Mouse (Mus musculus) liver, adult (tissue): Measurements from ENCODE around the gene Eef1g.

Source experiments
- GATA4 ChIP-seq: IDR thresholded peaks from 2 replicates; pipeline ENCODE4 v1.6.1; 2014; ENCODE audit warnings: mild to moderate bottlenecking, low read length; ENCODE audit not compliant: insufficient replicate concordance

Eef1g gene

GRCm38 (mm10) chr19:8990432-8991102 lies 23.7 kb downstream of the Eef1g start:
- no peak for TF ChIP-seq GATA4

GRCm38 (mm10) chr19:8991245-8991870 lies 24.5 kb downstream of the Eef1g start:
- TF ChIP-seq GATA4 = no peak

GRCm38 (mm10) chr19:8991871-8992735 lies 25.3 kb downstream of the Eef1g start:
- TF ChIP-seq GATA4 = no peak

- no peak for TF ChIP-seq GATA4
These were observed 26.2 kb downstream of the Eef1g start for GRCm38 (mm10) chr19:8992769-8993624.

GRCm38 (mm10) chr19:8993625-8993912 lies 26.7 kb downstream of the Eef1g start:
- no peak for TF ChIP-seq GATA4

DNA sequence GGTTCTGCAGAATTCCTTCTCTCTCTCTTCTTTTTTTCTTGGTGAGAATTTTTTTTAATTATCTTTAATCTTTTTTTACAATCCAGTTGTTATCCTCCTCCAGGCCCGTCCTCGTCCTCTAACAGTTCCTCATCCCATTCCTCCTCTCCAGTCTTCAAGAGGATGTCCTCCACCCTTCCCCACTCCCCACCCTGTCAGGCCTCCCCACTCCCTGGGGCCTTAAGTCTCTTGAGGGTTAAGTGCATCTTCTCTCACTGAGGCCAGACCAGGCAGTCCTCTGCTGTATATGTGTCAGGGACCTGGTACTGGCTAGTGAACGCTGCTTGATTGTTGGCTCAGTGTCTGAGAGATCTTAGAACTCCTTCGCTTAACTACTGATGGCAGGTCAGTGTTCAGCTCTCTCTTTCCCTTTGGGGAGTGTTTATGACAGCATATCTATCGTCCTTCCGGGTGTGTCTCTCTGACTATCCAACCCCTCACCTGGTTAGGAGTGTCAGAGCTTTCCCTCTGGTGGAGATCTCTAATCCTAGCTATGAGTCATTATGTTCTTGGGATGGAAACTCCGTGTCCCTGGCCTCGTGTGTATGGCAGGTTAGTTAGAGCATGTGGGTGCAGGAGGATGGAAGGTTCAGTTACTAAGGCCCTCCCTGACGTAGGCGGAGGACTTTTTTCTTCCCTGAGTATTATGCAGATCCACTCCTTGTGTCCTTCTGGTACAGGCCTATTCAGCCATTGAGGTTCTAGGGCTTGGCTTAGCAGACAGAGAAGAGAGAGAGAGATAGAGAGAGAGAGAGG lies 28.2 kb downstream of the Eef1g start:
- no peak for TF ChIP-seq GATA4

DNA sequence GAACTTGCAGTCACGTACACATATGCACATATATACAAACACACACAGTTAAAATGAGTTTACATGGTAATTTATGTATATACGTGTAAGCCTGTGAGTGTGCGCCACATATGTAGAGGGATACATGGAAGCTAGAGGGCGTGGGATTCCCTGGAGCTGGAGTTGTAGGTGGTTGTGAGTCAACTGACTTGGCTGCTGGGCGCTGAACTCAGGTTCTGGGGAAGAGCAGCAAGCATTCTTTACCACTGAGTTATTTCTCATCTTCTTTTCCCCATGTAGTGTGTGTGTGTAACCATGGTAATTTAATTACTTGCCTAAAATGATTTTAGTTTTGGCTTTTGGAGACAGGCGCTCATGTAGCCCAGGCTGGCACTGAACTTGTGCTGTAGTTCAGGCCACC lies 29.8 kb downstream of the Eef1g start:
- no peak for TF ChIP-seq GATA4

- TF ChIP-seq GATA4 = no peak
These were observed 30.7 kb downstream of the Eef1g start for GRCm38 (mm10) chr19:8997546-8997945.

GRCm38 (mm10) chr19:8998546-8998945 lies 31.7 kb downstream of the Eef1g start:
- no peak for TF ChIP-seq GATA4

DNA sequence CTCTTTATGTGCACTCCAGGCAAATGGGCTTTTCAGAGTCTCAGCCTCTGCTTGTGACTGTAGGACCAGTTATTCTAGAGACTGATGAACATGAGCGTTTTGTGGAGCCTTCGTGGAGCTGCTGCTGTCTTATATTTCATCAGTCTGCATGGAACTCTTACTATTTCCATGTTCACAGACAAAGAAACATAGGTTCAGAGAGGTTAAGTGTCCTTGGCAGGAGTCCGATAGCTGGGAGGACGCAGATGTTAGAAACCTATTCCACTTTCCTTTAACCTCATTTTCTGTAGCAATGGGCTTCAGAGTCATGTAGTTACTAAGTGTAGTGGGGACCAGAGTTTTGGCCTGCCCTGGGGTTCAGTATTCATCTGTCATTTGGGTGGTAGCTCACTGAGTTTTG lies 32.4 kb downstream of the Eef1g start:
- no peak for TF ChIP-seq GATA4

DNA sequence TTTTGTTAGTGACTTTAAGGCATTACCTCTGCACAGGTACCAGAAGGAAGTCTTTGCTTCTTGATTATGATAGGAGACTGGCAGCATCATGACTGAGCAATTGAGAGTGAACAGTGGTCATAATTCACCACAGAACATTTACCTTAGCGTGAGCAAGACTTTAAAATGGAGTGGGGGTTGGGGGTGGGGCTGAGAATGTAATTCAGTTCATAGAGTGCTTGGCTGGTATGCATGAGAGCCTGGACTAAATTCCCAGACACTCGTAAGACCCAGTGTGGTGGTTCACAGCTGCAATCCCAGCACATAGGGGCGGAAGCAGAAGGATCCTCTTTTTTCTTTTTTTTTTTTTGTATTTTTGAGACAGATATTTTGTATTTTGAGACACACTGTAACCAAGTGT lies 52.5 kb downstream of the Eef1g start:
- TF ChIP-seq GATA4 = no peak

GRCm38 (mm10) chr19:9023021-9023778 lies 56.4 kb downstream of the Eef1g start:
- TF ChIP-seq GATA4 = no peak

DNA sequence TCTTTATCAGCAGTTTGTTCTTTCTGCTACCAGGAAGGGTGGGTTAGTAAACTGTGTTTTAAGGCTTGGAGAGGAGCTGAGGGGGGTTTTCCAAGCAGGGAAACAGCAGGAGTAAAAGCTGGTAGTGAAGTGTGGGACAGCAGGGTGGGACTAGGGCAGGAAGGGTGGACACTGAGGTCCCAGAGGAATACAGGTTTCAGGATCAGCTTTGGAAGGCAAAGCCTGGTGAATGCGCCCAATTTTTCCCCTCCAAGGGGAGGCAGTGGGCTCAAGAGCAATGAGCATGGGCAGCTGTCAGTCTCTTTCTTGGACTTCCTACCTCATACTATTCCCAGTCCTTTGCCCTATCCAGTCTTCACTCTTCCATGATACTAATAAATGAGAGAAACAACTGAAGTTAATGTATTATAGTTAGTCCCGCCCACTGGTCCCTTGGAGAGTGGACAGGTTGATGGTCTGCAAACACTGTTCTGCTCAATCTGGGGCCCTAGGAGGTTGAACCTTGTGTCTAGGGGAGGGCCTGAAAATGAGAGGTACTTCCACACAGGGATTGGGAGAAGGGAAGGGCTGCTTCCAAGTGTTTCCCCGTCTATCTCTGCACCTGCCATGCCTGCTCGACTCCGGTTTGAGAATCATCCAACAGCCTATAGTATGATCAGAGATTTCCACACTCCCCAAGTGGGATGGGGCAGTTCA lies 58.9 kb downstream of the Eef1g start:
- TF ChIP-seq GATA4 = no peak
